ENCODE assay signal across 8 mouse cellular contexts in the genomic region with DNA sequence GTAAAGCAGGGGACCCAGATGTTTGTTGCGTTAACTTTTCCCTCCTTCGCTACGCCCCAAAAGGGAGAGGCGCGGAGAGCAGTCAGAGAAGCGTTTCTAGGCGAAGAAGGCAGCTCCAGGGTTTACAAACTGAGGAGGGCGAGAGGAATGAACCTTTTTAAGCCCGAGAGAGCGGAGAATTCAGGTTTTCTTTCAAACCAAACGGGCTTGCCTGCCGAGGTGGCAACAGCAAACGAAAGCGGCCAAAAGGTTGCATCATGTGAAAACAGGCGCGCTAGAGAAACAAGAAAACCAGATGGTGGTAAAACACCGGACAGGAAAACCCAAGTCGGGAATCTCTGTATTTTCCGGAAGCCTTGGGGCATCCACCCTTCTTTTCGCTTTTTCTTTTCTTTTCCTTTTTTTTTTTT. TPM values are rescaled to one million over a fixed set of nuclear protein-coding genes. Genes with fewer than 3 reads are reported as not detected.
DNase-seq lines count a peak whose midpoint lies in the region; ATAC-seq and TF ChIP-seq lines count a peak whose summit lies in the region.

No protein-coding gene starts in this region.

- DNase-seq in left cerebral cortex, adult 2 months (ENCODE audit: extremely low spot score in 1 of 2, low spot score in 2 of 2) = no peak
- no peak for DNase-seq in left cerebral cortex, postnatal 25 days (ENCODE audit: low spot score in 2 of 2)
- DNase-seq in adipocyte (ENCODE audit: low spot score) = peak; percentile 81
- DNase-seq in forebrain, embryonic 10.5 days (ENCODE audit: extremely low spot score, low spot score) = peak; percentile 34
- no peak for DNase-seq in intestine, embryonic 14.5 days (ENCODE audit: low spot score)
- DNase-seq in midbrain, embryonic 14.5 days = peak; percentile 59
- no peak for DNase-seq in left cerebral cortex, adult 18-20 months (ENCODE audit: low spot score in 2 of 2)
- no peak for DNase-seq in layer of hippocampus, adult 11-12 months (ENCODE audit: low spot score)

- intact Hi-C loops in left cerebral cortex, adult 2 months (cut with DNase I) = loop anchor here (5.0 kb wide), 1 partner anchor 49 kb away; no protein-coding TSS in a partner anchor
- intact Hi-C loops in left cerebral cortex, postnatal 25 days (cut with DNase I) = loop anchor here (5.0 kb wide), 1 partner anchor 49 kb away; no protein-coding TSS in a partner anchor

- TF ChIP-seq CTCF in left cerebral cortex, adult 2 months (IDR thresholded peaks at IDR 0.05) = no peak

- peak overlapping the region; percentile 63 for H3K4me2 ChIP-seq in intestine, embryonic 14.5 days (ENCODE audit: low read length)
- peak overlapping the region; percentile 80 for H3K4me2 ChIP-seq in midbrain, embryonic 14.5 days (ENCODE audit: low read length)

- 3% methylated on average over 20 of the region's 20 CpGs for WGBS in forebrain, embryonic 10.5 days
- under 1% methylated on average over 20 of the region's 20 CpGs for WGBS in intestine, embryonic 14.5 days
- WGBS in midbrain, embryonic 14.5 days = 0% methylated on average over 20 of the region's 20 CpGs

- peaks cover 57% of the 10 kb centered on the region for H3K4me1 ChIP-seq in forebrain, embryonic 10.5 days
- H3K4me1 ChIP-seq in intestine, embryonic 14.5 days (replicated peaks; ENCODE audit: control insufficient read depth, insufficient read depth, low read length) = peaks cover 48% of the 10 kb centered on the region
- H3K4me1 ChIP-seq in midbrain, embryonic 14.5 days (ENCODE audit: control insufficient read depth, insufficient read depth, low read length) = peaks cover 40% of the 10 kb centered on the region

- peak overlapping the region; percentile 77 for H3K4me3 ChIP-seq in left cerebral cortex, adult 2 months
- peak overlapping the region; percentile 96 for H3K4me3 ChIP-seq in forebrain, embryonic 10.5 days
- H3K4me3 ChIP-seq in intestine, embryonic 14.5 days (ENCODE audit: low read depth, low read length) = peak overlapping the region; percentile 69
- H3K4me3 ChIP-seq in midbrain, embryonic 14.5 days (replicated peaks; ENCODE audit: low read depth, low read length) = peak overlapping the region; percentile 86

- peak overlapping the region; percentile 93 for H3K9ac ChIP-seq in intestine, embryonic 14.5 days (ENCODE audit: low read length)
- H3K9ac ChIP-seq in midbrain, embryonic 14.5 days (replicated peaks; ENCODE audit: low read length) = peak overlapping the region; percentile 84

- H3K9me3 ChIP-seq in forebrain, embryonic 10.5 days = no peaks in the 10 kb centered on the region
- H3K9me3 ChIP-seq in intestine, embryonic 14.5 days (ENCODE audit: control insufficient read depth, low read length) = no peaks in the 10 kb centered on the region
- no peaks in the 10 kb centered on the region for H3K9me3 ChIP-seq in midbrain, embryonic 14.5 days (ENCODE audit: control insufficient read depth, low read length)

- H3K27ac ChIP-seq in left cerebral cortex, adult 2 months = peak overlapping the region; percentile 83
- peak overlapping the region; percentile 99 for H3K27ac ChIP-seq in forebrain, embryonic 10.5 days
- peak overlapping the region; percentile 96 for H3K27ac ChIP-seq in intestine, embryonic 14.5 days (ENCODE audit: low read depth)
- H3K27ac ChIP-seq in midbrain, embryonic 14.5 days (replicated peaks; ENCODE audit: low read depth, low read length) = no peak overlapping the region; the same call in 1 of the 2 replicates

- peaks cover 33% of the 10 kb centered on the region for H3K36me3 ChIP-seq in forebrain, embryonic 10.5 days (replicated peaks)
- H3K36me3 ChIP-seq in intestine, embryonic 14.5 days (ENCODE audit: control insufficient read depth, insufficient read depth, low read length) = no peaks in the 10 kb centered on the region; the same call in 1 of the 2 replicates
- no peaks in the 10 kb centered on the region for H3K36me3 ChIP-seq in midbrain, embryonic 14.5 days (ENCODE audit: control insufficient read depth, insufficient read depth, low read length)

- no peak for ATAC-seq in intestine, embryonic 14.5 days (replicated peaks; ENCODE audit: low FRiP score, low TSS enrichment, low read depth)
- ATAC-seq in midbrain, embryonic 14.5 days (ENCODE audit: low FRiP score, low TSS enrichment) = no peak

- H3K27me3 ChIP-seq in forebrain, embryonic 10.5 days (ENCODE audit: poor library complexity, severe bottlenecking) = peaks cover 28% of the 10 kb centered on the region
- H3K27me3 ChIP-seq in intestine, embryonic 14.5 days (replicated peaks; ENCODE audit: control insufficient read depth, insufficient read depth, low read length) = no peaks in the 10 kb centered on the region
- no peaks in the 10 kb centered on the region; the same call in 1 of the 2 replicates for H3K27me3 ChIP-seq in midbrain, embryonic 14.5 days (ENCODE audit: control insufficient read depth, insufficient read depth, low read length)

RNA-seq across cellular contexts. Expression of a gene that starts 1.2 kb away (rescaled TPM):
- 10 to 100 TPM; 29.5 to 34.3 TPM for total RNA-seq in left cerebral cortex, adult 2 months (2021)
- total RNA-seq in left cerebral cortex, postnatal 25 days (2021) = 10 to 100 TPM; 31.8 to 34.1 TPM
- 210 and 227 TPM in 2 replicates for polyA plus RNA-seq in forebrain, embryonic 10.5 days (2016; fragmentation: Nextera tagmentation; extraction: Ambion mirVana)
- 107 and 114 TPM in 2 replicates for polyA plus RNA-seq in intestine, embryonic 14.5 days (2014; fragmentation: Nextera tagmentation; extraction: Ambion mirVana)
- 34.9 and 61.9 TPM in 2 replicates for polyA plus RNA-seq in midbrain, embryonic 14.5 days (2014; fragmentation: Nextera tagmentation; extraction: Ambion mirVana)
- 10 to 100 TPM; 30.2 to 35.7 TPM for total RNA-seq in left cerebral cortex, adult 18-20 months (2021)

Comparison
In these comparisons a context has a peak if more than half of its experiments do, and no peak if none do; other contexts are left out.
1. DNase-seq: peak in adipocyte (single experiment), forebrain, embryonic 10.5 days (single experiment) and midbrain, embryonic 14.5 days (single experiment); none in left cerebral cortex, adult 2 months (0 of 2), left cerebral cortex, postnatal 25 days (0 of 2), intestine, embryonic 14.5 days (single experiment), left cerebral cortex, adult 18-20 months (0 of 2) and layer of hippocampus, adult 11-12 months (single experiment).
2. Peak in every context shown above with its lines, with median percentiles within 50 percentile points of each other: H3K4me3 ChIP-seq.